ENCODE assay signal across 10 mouse cellular contexts in genomic region chr9:45740584-45740980, GRCm38 (mm10).
DNase-seq lines count a peak whose midpoint lies in the region; ATAC-seq and TF ChIP-seq lines count a peak whose summit lies in the region.
"Had no signal": no experiment of that assay in that cellular context is flagged by ENCODE, and none has a peak within 500 bp of the region (broad histone marks: within the 10 kb centered on the region; RNA-seq: fewer than 3 reads in every experiment).

No protein-coding gene starts in this region.

- H3K4me2 ChIP-seq in midbrain, embryonic 15.5 days: no peak overlapping the region
- H3K4me2 ChIP-seq: limb, embryonic 13.5 days; neural tube, embryonic 13.5 days had no signal

- peak; percentile 23 for DNase-seq in adrenal gland, postnatal 10 days
- DNase-seq in adrenal gland, adult 8-10 months: no peak
- no peak for DNase-seq in left cerebral cortex, adult 2 months (ENCODE audit: extremely low spot score in 1 of 2, low spot score in 2 of 2)
- DNase-seq in left cerebral cortex, postnatal 25 days (ENCODE audit: low spot score in 2 of 2): no peak
- peak; percentile 17 for DNase-seq in embryonic facial prominence, embryonic 10.5 days (ENCODE audit: low spot score)
- DNase-seq in thymus, adult 2 months: no peak
- no peak for DNase-seq in layer of hippocampus, adult 18-20 months (ENCODE audit: low spot score in 2 of 2)

- ATAC-seq in midbrain, embryonic 15.5 days (replicated peaks): 0 out of 2 replicates have a peak, but pooled peaks have one; percentile 21

- no peak overlapping the region for H3K9ac ChIP-seq in midbrain, embryonic 15.5 days
- H3K9ac ChIP-seq: limb, embryonic 13.5 days; neural tube, embryonic 13.5 days had no signal

- TF ChIP-seq POLR2A in thymus, adult 2 months (IDR thresholded peaks at IDR 0.05; ENCODE audit: control insufficient read depth, extremely low read depth, insufficient read depth, low read length, poor library complexity): no peak

- no peaks in the 10 kb centered on the region for H3K36me3 ChIP-seq in embryonic facial prominence, embryonic 10.5 days (replicated peaks)
- H3K36me3 ChIP-seq in midbrain, embryonic 15.5 days (replicated peaks): no peaks in the 10 kb centered on the region
- no peaks in the 10 kb centered on the region for H3K36me3 ChIP-seq in thymus, adult 2 months (ENCODE audit: control insufficient read depth, insufficient read depth, low read length)
- H3K36me3 ChIP-seq: limb, embryonic 13.5 days had no signal

- peak; percentile 33 for TF ChIP-seq CTCF in left cerebral cortex, adult 2 months (IDR thresholded peaks at IDR 0.05)
- TF ChIP-seq CTCF in thymus, adult 2 months (IDR thresholded peaks at IDR 0.05; ENCODE audit: borderline replicate concordance, control insufficient read depth, extremely low read depth, insufficient read depth, low read length, poor library complexity): no peak

- no peaks in the 10 kb centered on the region for H3K4me1 ChIP-seq in embryonic facial prominence, embryonic 10.5 days
- peaks cover 28% of the 10 kb centered on the region for H3K4me1 ChIP-seq in midbrain, embryonic 15.5 days
- H3K4me1 ChIP-seq in thymus, adult 2 months (replicated peaks; ENCODE audit: control insufficient read depth, insufficient read depth, low read length): no peaks in the 10 kb centered on the region
- H3K4me1 ChIP-seq: limb, embryonic 13.5 days had no signal

- intact Hi-C loops in left cerebral cortex, adult 2 months (cut with DNase I): no loop called here
- intact Hi-C loops in left cerebral cortex, postnatal 25 days (cut with DNase I): no loop called here

- H3K27ac ChIP-seq in left cerebral cortex, adult 2 months: no peak overlapping the region
- no peak overlapping the region for H3K27ac ChIP-seq in embryonic facial prominence, embryonic 10.5 days (replicated peaks)
- H3K27ac ChIP-seq in midbrain, embryonic 15.5 days: peak overlapping the region; percentile 88
- no peak overlapping the region for H3K27ac ChIP-seq in thymus, adult 2 months (ENCODE audit: control insufficient read depth, insufficient read depth, low read length)
- H3K27ac ChIP-seq: limb, embryonic 13.5 days; neural tube, embryonic 13.5 days had no signal

- 65% methylated on average over 2 of the region's 2 CpGs for WGBS in embryonic facial prominence, embryonic 10.5 days
- WGBS in midbrain, embryonic 15.5 days: 48% methylated on average over 2 of the region's 2 CpGs
- WGBS in thymus, adult 2 months: 71% methylated on average over 2 of the region's 2 CpGs

- H3K4me3 ChIP-seq in left cerebral cortex, adult 2 months: no peak overlapping the region
- H3K4me3 ChIP-seq in embryonic facial prominence, embryonic 10.5 days: no peak overlapping the region
- H3K4me3 ChIP-seq in midbrain, embryonic 15.5 days: no peak overlapping the region
- H3K4me3 ChIP-seq in thymus, adult 2 months (ENCODE audit: control insufficient read depth, insufficient read depth, low read length): no peak overlapping the region
- H3K4me3 ChIP-seq: limb, embryonic 13.5 days; neural tube, embryonic 13.5 days had no signal

- H3K9me3 ChIP-seq in embryonic facial prominence, embryonic 10.5 days: no peaks in the 10 kb centered on the region
- H3K9me3 ChIP-seq in midbrain, embryonic 15.5 days: no peaks in the 10 kb centered on the region
- H3K9me3 ChIP-seq: limb, embryonic 13.5 days; neural tube, embryonic 13.5 days had no signal

- no peaks in the 10 kb centered on the region; the same call in none of the 2 replicates for H3K27me3 ChIP-seq in embryonic facial prominence, embryonic 10.5 days (replicated peaks; ENCODE audit: low read depth, poor library complexity, severe bottlenecking)
- H3K27me3 ChIP-seq in midbrain, embryonic 15.5 days (replicated peaks): no peaks in the 10 kb centered on the region
- no peaks in the 10 kb centered on the region; the same call in 1 of the 2 replicates for H3K27me3 ChIP-seq in thymus, adult 2 months (ENCODE audit: control insufficient read depth, insufficient read depth, low read length)
- H3K27me3 ChIP-seq: neural tube, embryonic 13.5 days had no signal

Comparison
In these comparisons a context has a peak if more than half of its experiments do, and no peak if none do; other contexts are left out.
1. DNase-seq: peak in adrenal gland, postnatal 10 days (single experiment) and embryonic facial prominence, embryonic 10.5 days (single experiment); none in adrenal gland, adult 8-10 months (single experiment), left cerebral cortex, adult 2 months (0 of 2), left cerebral cortex, postnatal 25 days (0 of 2), thymus, adult 2 months (single experiment) and layer of hippocampus, adult 18-20 months (0 of 2).